Mouse (Mus musculus) heart, embryonic 13.5 days (tissue): ENCODE data around the gene Erc1. TPM values are rescaled to one million over a fixed set of nuclear protein-coding genes. Genes with fewer than 3 reads are reported as not detected.

Experiments
- ATAC-seq: fragments of 200-750 bp; cut with Nextera tagmentation; 2 replicates; pipeline ENCODE4 v1.8.0; 2017; ENCODE audit warnings: moderate TSS enrichment; ENCODE audit not compliant: insufficient number of reproducible peaks, low FRiP score, low TSS enrichment; ENCODE audit errors: extremely low read depth
- H3K27ac ChIP-seq: fragments of 300-500 bp; sonication (generic); replicated peaks from 2 replicates; pipeline ENCODE4 v1.5.1; 2015; ENCODE audit warnings: moderate library complexity, mild to moderate bottlenecking, inconsistent platforms
- H3K27me3 ChIP-seq: fragments of 300-500 bp; sonication (generic); replicated peaks from 2 replicates; pipeline ENCODE4 v1.6.1; 2015; ENCODE audit warnings: mild to moderate bottlenecking, inconsistent platforms
- H3K36me3 ChIP-seq: fragments of 300-500 bp; sonication (generic); 2 replicates; pipeline ENCODE4 v1.6.1; 2015; ENCODE audit warnings: mild to moderate bottlenecking, inconsistent platforms
- H3K4me1 ChIP-seq: fragments of 300-500 bp; sonication (generic); 2 replicates; pipeline ENCODE4 v1.6.1; 2015; ENCODE audit warnings: inconsistent platforms
- H3K4me2 ChIP-seq: fragments of 300-500 bp; sonication (generic); 2 replicates; pipeline ENCODE4 v1.6.1; 2015; ENCODE audit warnings: inconsistent platforms, mild to moderate bottlenecking, moderate library complexity
- H3K4me3 ChIP-seq: fragments of 300-500 bp; sonication (generic); 2 replicates; pipeline ENCODE4 v1.5.1; 2015; ENCODE audit warnings: moderate library complexity, mild to moderate bottlenecking, inconsistent platforms
- H3K9ac ChIP-seq: fragments of 300-500 bp; sonication (generic); 2 replicates; pipeline ENCODE4 v1.6.1; 2015; ENCODE audit warnings: inconsistent platforms, mild to moderate bottlenecking, moderate library complexity
- H3K9me3 ChIP-seq: fragments of 300-500 bp; sonication (generic); 2 replicates; pipeline ENCODE4 v1.6.1; 2016; ENCODE audit warnings: inconsistent platforms
- WGBS: fragments of 180-500 bp; shearing (Covaris S2); methylation state at CpG from one replicate; pipeline ENCODE4 v1.1.7; 2015; ENCODE audit warnings: mixed read lengths; 5-methylcytosine and 5-hydroxymethylcytosine counted together
- polyA plus RNA-seq: library from polyadenylated mRNA; unstranded; fragments of >200 nt; fragmentation: Nextera tagmentation; extraction: Ambion mirVana; gene quantifications from 2 replicates; pipeline ENCODE4 v1.2.1, GENCODE M21; 2015

Erc1 gene
- polyA plus RNA-seq, 1 experiment from 2014 or later: 11.9 TPM

GRCm38 (mm10) chr6:119587454-119587853 is 260.5 kb downstream of the Erc1 start:
- Histone ChIP-seq H3K9me3 (no peaks in the 10 kb centered on the region), H3K4me1 (peaks cover 76% of the 10 kb centered on the region), H3K9ac (no peak overlapping the region), H3K27ac (no peak overlapping the region), H3K4me2 (no peak overlapping the region), H3K4me3 (no peak overlapping the region), H3K27me3 (no peaks in the 10 kb centered on the region), H3K36me3 (peaks cover 4% of the 10 kb centered on the region; the same call in 1 of the 2 replicates)
- no peak for ATAC-seq

- Histone ChIP-seq H3K4me1 (peaks cover 73% of the 10 kb centered on the region), H3K36me3 (peaks cover 3% of the 10 kb centered on the region; the same call in 1 of the 2 replicates), H3K27ac (peak overlapping the region; percentile 63), H3K9ac (no peak overlapping the region), H3K4me2 (no peak overlapping the region), H3K9me3 (no peaks in the 10 kb centered on the region), H3K4me3 (no peak overlapping the region), H3K27me3 (no peaks in the 10 kb centered on the region)
- 67% methylated on average over 5 of the region's 5 CpGs for WGBS
- no peak for ATAC-seq
Measured at GRCm38 (mm10) chr6:119585652-119586375, 262.2 kb downstream of the Erc1 start.

- WGBS: 71% methylated on average over 1 of the region's 1 CpGs
Measured at GRCm38 (mm10) chr6:119584061-119584460, 263.9 kb downstream of the Erc1 start.

GRCm38 (mm10) chr6:119583165-119583564 is 264.8 kb downstream of the Erc1 start:
- no peaks in the 10 kb centered on the region for H3K9me3 ChIP-seq
- ATAC-seq: no peak
- no peak overlapping the region for H3K9ac ChIP-seq
- H3K4me1 ChIP-seq: peaks cover 58% of the 10 kb centered on the region
- no peak overlapping the region for H3K27ac ChIP-seq
- H3K36me3 ChIP-seq: peaks cover 3% of the 10 kb centered on the region; the same call in 1 of the 2 replicates
- 71% methylated on average over 5 of the region's 5 CpGs for WGBS
- no peak overlapping the region for H3K4me3 ChIP-seq
- no peaks in the 10 kb centered on the region for H3K27me3 ChIP-seq
- H3K4me2 ChIP-seq: no peak overlapping the region

More at GRCm38 (mm10) chr6:119584061-119584460, 263.9 kb downstream of the Erc1 start:
- Histone ChIP-seq H3K27ac (no peak overlapping the region), H3K27me3 (no peaks in the 10 kb centered on the region), H3K4me2 (no peak overlapping the region), H3K36me3 (peaks cover 3% of the 10 kb centered on the region; the same call in 1 of the 2 replicates), H3K9me3 (no peaks in the 10 kb centered on the region), H3K4me3 (no peak overlapping the region), H3K4me1 (peaks cover 59% of the 10 kb centered on the region), H3K9ac (no peak overlapping the region)
- ATAC-seq: no peak

GRCm38 (mm10) chr6:119576706-119577105 is 271.3 kb downstream of the Erc1 start:
- peaks cover 35% of the 10 kb centered on the region for H3K36me3 ChIP-seq
- no peak for ATAC-seq
- H3K27me3 ChIP-seq: no peaks in the 10 kb centered on the region
- H3K4me1 ChIP-seq: peaks cover 27% of the 10 kb centered on the region
- H3K4me2 ChIP-seq: no peak overlapping the region
- WGBS: 94% methylated on average over 4 of the region's 4 CpGs
- H3K9ac ChIP-seq: no peak overlapping the region
- H3K4me3 ChIP-seq: no peak overlapping the region
- no peaks in the 10 kb centered on the region for H3K9me3 ChIP-seq
- no peak overlapping the region for H3K27ac ChIP-seq

- 87% methylated on average over 12 of the region's 12 CpGs for WGBS
- ATAC-seq: no peak
- H3K9ac ChIP-seq: no peak overlapping the region
- H3K4me1 ChIP-seq: peaks cover 33% of the 10 kb centered on the region
- H3K4me2 ChIP-seq: no peak overlapping the region
- no peaks in the 10 kb centered on the region for H3K27me3 ChIP-seq
- no peak overlapping the region for H3K27ac ChIP-seq
- H3K36me3 ChIP-seq: peaks cover 35% of the 10 kb centered on the region
- H3K9me3 ChIP-seq: no peaks in the 10 kb centered on the region
- no peak overlapping the region for H3K4me3 ChIP-seq
Measured at GRCm38 (mm10) chr6:119575331-119575730, 272.6 kb downstream of the Erc1 start.

GRCm38 (mm10) chr6:119572296-119572695 is 275.7 kb downstream of the Erc1 start:
- Histone ChIP-seq H3K9me3 (no peaks in the 10 kb centered on the region), H3K36me3 (peaks cover 40% of the 10 kb centered on the region), H3K4me1 (peaks cover 26% of the 10 kb centered on the region), H3K4me3 (no peak overlapping the region), H3K9ac (no peak overlapping the region), H3K27ac (peak overlapping the region; percentile 66), H3K27me3 (no peaks in the 10 kb centered on the region), H3K4me2 (no peak overlapping the region)
- 0 out of 2 replicates have a peak, but pooled peaks have one; percentile 18 for ATAC-seq
- WGBS: 25% methylated on average over 7 of the region's 7 CpGs

- 72% methylated on average over 4 of the region's 4 CpGs for WGBS
- no peak for ATAC-seq
- Histone ChIP-seq H3K9me3 (no peaks in the 10 kb centered on the region), H3K36me3 (peaks cover 40% of the 10 kb centered on the region), H3K27me3 (no peaks in the 10 kb centered on the region), H3K4me3 (no peak overlapping the region), H3K9ac (no peak overlapping the region), H3K27ac (no peak overlapping the region), H3K4me1 (peaks cover 32% of the 10 kb centered on the region), H3K4me2 (no peak overlapping the region)
Measured at GRCm38 (mm10) chr6:119570797-119571196, 277.2 kb downstream of the Erc1 start.

GRCm38 (mm10) chr6:119568339-119568738 is 279.6 kb downstream of the Erc1 start:
- Histone ChIP-seq H3K9ac (no peak overlapping the region), H3K4me1 (peaks cover 32% of the 10 kb centered on the region), H3K4me2 (no peak overlapping the region), H3K36me3 (peaks cover 16% of the 10 kb centered on the region), H3K4me3 (no peak overlapping the region), H3K27me3 (no peaks in the 10 kb centered on the region), H3K9me3 (no peaks in the 10 kb centered on the region), H3K27ac (no peak overlapping the region)
- no peak for ATAC-seq
- WGBS: 41% methylated on average over 2 of the region's 2 CpGs

- no peaks in the 10 kb centered on the region for H3K27me3 ChIP-seq
- H3K36me3 ChIP-seq: peaks cover 11% of the 10 kb centered on the region
- no peak for ATAC-seq
- no peaks in the 10 kb centered on the region for H3K9me3 ChIP-seq
- no peak overlapping the region for H3K4me2 ChIP-seq
- H3K4me1 ChIP-seq: peaks cover 19% of the 10 kb centered on the region; the same call in 1 of the 2 replicates
- peak overlapping the region; percentile 39 for H3K27ac ChIP-seq
- no peak overlapping the region for H3K4me3 ChIP-seq
- H3K9ac ChIP-seq: no peak overlapping the region
- 74% methylated on average over 23 of the region's 23 CpGs for WGBS
Measured at GRCm38 (mm10) chr6:119565451-119566379, 282.3 kb downstream of the Erc1 start.

GRCm38 (mm10) chr6:119562558-119562957 is 285.4 kb downstream of the Erc1 start:
- H3K4me2 ChIP-seq: no peak overlapping the region
- no peaks in the 10 kb centered on the region for H3K36me3 ChIP-seq
- ATAC-seq: no peak
- no peaks in the 10 kb centered on the region for H3K9me3 ChIP-seq
- H3K4me3 ChIP-seq: no peak overlapping the region
- WGBS: 62% methylated on average over 10 of the region's 10 CpGs
- H3K27me3 ChIP-seq: no peaks in the 10 kb centered on the region
- H3K4me1 ChIP-seq: peaks cover 27% of the 10 kb centered on the region
- no peak overlapping the region for H3K9ac ChIP-seq
- no peak overlapping the region for H3K27ac ChIP-seq
